Mouse (Mus musculus): ENCODE results near the gene Btbd35f7. TPM values are rescaled to one million over a fixed set of nuclear protein-coding genes. Genes with fewer than 3 reads are reported as not detected.
"Not testable (repeated sequence)": the region's sequence is repeated elsewhere in the genome, so short reads cannot be mapped to it uniquely, and the experiment has no call there.

The Btbd35f7 gene
- not detected in 2 replicates for polyA plus RNA-seq (2016; fragmentation: Nextera tagmentation; extraction: Ambion mirVana)

GRCm38 (mm10) chrX:5668767-5669166, at the start of gene Btbd35f7:
TSS of gene Btbd35f7 (plus strand) at chrX:5669067.
- H3K4me3 ChIP-seq; H3K4me2 ChIP-seq (replicated peaks); H3K36me3 ChIP-seq; H3K27ac ChIP-seq; H3K9me3 ChIP-seq; H3K9ac ChIP-seq; ATAC-seq (ENCODE audit: low FRiP score, low read depth); H3K4me1 ChIP-seq; H3K27me3 ChIP-seq (replicated peaks): not testable (repeated sequence)
- WGBS, result no CpG with 5 or more reads among the region's 2 CpGs

Other genes starting within 250 kb of the Btbd35f7 start
- not detected in 2 replicates for gene Mycs, start 199.8 kb upstream of the Btbd35f7 start, polyA plus RNA-seq (2016; fragmentation: Nextera tagmentation; extraction: Ambion mirVana)

All from neural tube, embryonic 12.5 days (tissue).